ENCODE assay signal across 21 mouse cellular contexts in genomic region chr2:131487337-131487736, GRCm38 (mm10). TPM values are rescaled to one million over a fixed set of nuclear protein-coding genes. Genes with fewer than 3 reads are reported as not detected.
DNase-seq lines count a peak whose midpoint lies in the region; ATAC-seq lines count a peak whose summit lies in the region.
"Had no signal": no experiment of that assay in that cellular context is flagged by ENCODE, and none has a peak within 500 bp of the region (broad histone marks: within the 10 kb centered on the region; RNA-seq: fewer than 3 reads in every experiment).

No protein-coding gene starts in this region.

- ATAC-seq in forebrain, embryonic 15.5 days (replicated peaks): no peak
- ATAC-seq in forebrain, embryonic 16.5 days: no peak
- ATAC-seq in limb, embryonic 15.5 days (ENCODE audit: insufficient number of reproducible peaks, low FRiP score, low TSS enrichment, low read depth): no peak
- ATAC-seq: CD4-positive, CD25-positive, alpha-beta regulatory T cell, adult 4 months; forebrain, embryonic 13.5 days; hindbrain, embryonic 16.5 days; inflammation-experienced regulatory T-cells, adult 6 months had no signal

- H3K9ac ChIP-seq in forebrain, embryonic 15.5 days (replicated peaks): no peak overlapping the region
- no peak overlapping the region for H3K9ac ChIP-seq in forebrain, embryonic 16.5 days (replicated peaks; ENCODE audit: low read depth, low read length)
- H3K9ac ChIP-seq in limb, embryonic 15.5 days: no peak overlapping the region
- H3K9ac ChIP-seq: embryonic facial prominence, embryonic 13.5 days; forebrain, embryonic 13.5 days; heart, embryonic 13.5 days; hindbrain, embryonic 12.5 days had no signal

- H3K4me3 ChIP-seq in forebrain, embryonic 15.5 days: no peak overlapping the region
- H3K4me3 ChIP-seq in forebrain, embryonic 16.5 days (replicated peaks; ENCODE audit: low read length): no peak overlapping the region
- no peak overlapping the region for H3K4me3 ChIP-seq in limb, embryonic 10.5 days
- no peak overlapping the region for H3K4me3 ChIP-seq in limb, embryonic 15.5 days
- H3K4me3 ChIP-seq: embryonic facial prominence, embryonic 13.5 days; forebrain, embryonic 13.5 days; heart, embryonic 13.5 days; hindbrain, embryonic 12.5 days had no signal

- no peak overlapping the region for H3K4me2 ChIP-seq in forebrain, embryonic 15.5 days (replicated peaks)
- no peak overlapping the region for H3K4me2 ChIP-seq in forebrain, embryonic 16.5 days (ENCODE audit: low read length)
- H3K4me2 ChIP-seq in limb, embryonic 15.5 days: no peak overlapping the region
- H3K4me2 ChIP-seq: embryonic facial prominence, embryonic 13.5 days; forebrain, embryonic 13.5 days; heart, embryonic 13.5 days; hindbrain, embryonic 12.5 days had no signal

- H3K27ac ChIP-seq in forebrain, embryonic 15.5 days (replicated peaks): 0 out of 2 replicates have a peak overlapping the region, but pooled peaks have one; percentile 3
- H3K27ac ChIP-seq in forebrain, embryonic 16.5 days (ENCODE audit: low read length): no peak overlapping the region
- peak overlapping the region; percentile 83 for H3K27ac ChIP-seq in limb, embryonic 10.5 days
- H3K27ac ChIP-seq in limb, embryonic 15.5 days: 0 out of 2 replicates have a peak overlapping the region, but pooled peaks have one; percentile 2
- H3K27ac ChIP-seq: embryonic facial prominence, embryonic 13.5 days; forebrain, embryonic 13.5 days; heart, embryonic 13.5 days; hindbrain, embryonic 12.5 days had no signal

- DNase-seq in NIH3T3 (ENCODE audit: low read depth): peak; percentile 75
- peak; percentile 66 for DNase-seq in limb, embryonic 10.5 days (ENCODE audit: low spot score)
- DNase-seq in urinary bladder, adult 18-20 months (ENCODE audit: low spot score in 2 of 2): no peak
- DNase-seq in ovary, postnatal 36 days (ENCODE audit: low spot score): no peak
- DNase-seq: adrenal gland, postnatal 10 days; cerebellum, adult 11 months; cerebellum, adult 8-10 months; cerebellum, postnatal 14 days; gastrocnemius, postnatal 36 days; heart, postnatal 36 days had no signal

- 90% methylated on average over 5 of the region's 5 CpGs for WGBS in forebrain, embryonic 15.5 days
- WGBS in forebrain, embryonic 16.5 days: 89% methylated on average over 5 of the region's 5 CpGs
- 57% methylated on average over 5 of the region's 5 CpGs for WGBS in limb, embryonic 10.5 days
- WGBS in limb, embryonic 15.5 days: 46% methylated on average over 5 of the region's 5 CpGs

- no peaks in the 10 kb centered on the region for H3K9me3 ChIP-seq in forebrain, embryonic 15.5 days
- H3K9me3 ChIP-seq in forebrain, embryonic 16.5 days (ENCODE audit: control insufficient read depth, low read length): no peaks in the 10 kb centered on the region
- H3K9me3 ChIP-seq in limb, embryonic 10.5 days (replicated peaks): no peaks in the 10 kb centered on the region
- no peaks in the 10 kb centered on the region for H3K9me3 ChIP-seq in limb, embryonic 15.5 days
- H3K9me3 ChIP-seq: embryonic facial prominence, embryonic 13.5 days; forebrain, embryonic 13.5 days; G1E; heart, embryonic 13.5 days; hindbrain, embryonic 12.5 days had no signal

- no peaks in the 10 kb centered on the region for H3K36me3 ChIP-seq in forebrain, embryonic 15.5 days
- no peaks in the 10 kb centered on the region for H3K36me3 ChIP-seq in forebrain, embryonic 16.5 days (ENCODE audit: control insufficient read depth, insufficient read depth)
- no peaks in the 10 kb centered on the region for H3K36me3 ChIP-seq in limb, embryonic 10.5 days
- no peaks in the 10 kb centered on the region for H3K36me3 ChIP-seq in limb, embryonic 15.5 days
- H3K36me3 ChIP-seq: embryonic facial prominence, embryonic 13.5 days; G1E; heart, embryonic 13.5 days; hindbrain, embryonic 12.5 days had no signal

- 0 out of 2 replicates have a peak, but pooled peaks cover 4% of the 10 kb centered on the region for H3K4me1 ChIP-seq in forebrain, embryonic 15.5 days
- H3K4me1 ChIP-seq in forebrain, embryonic 16.5 days (replicated peaks; ENCODE audit: control insufficient read depth, insufficient read depth, low read length): no peaks in the 10 kb centered on the region
- peaks cover 64% of the 10 kb centered on the region for H3K4me1 ChIP-seq in limb, embryonic 10.5 days
- H3K4me1 ChIP-seq in limb, embryonic 15.5 days: peaks cover 38% of the 10 kb centered on the region
- H3K4me1 ChIP-seq: hindbrain, embryonic 12.5 days had no signal

- no peaks in the 10 kb centered on the region for H3K27me3 ChIP-seq in forebrain, embryonic 15.5 days
- no peaks in the 10 kb centered on the region for H3K27me3 ChIP-seq in forebrain, embryonic 16.5 days (replicated peaks; ENCODE audit: control insufficient read depth, insufficient read depth, low read length)
- peaks cover 7% of the 10 kb centered on the region; the same call in 1 of the 2 replicates for H3K27me3 ChIP-seq in limb, embryonic 10.5 days (ENCODE audit: low read depth, poor library complexity, severe bottlenecking)
- H3K27me3 ChIP-seq in limb, embryonic 15.5 days: no peaks in the 10 kb centered on the region
- H3K27me3 ChIP-seq: embryonic facial prominence, embryonic 13.5 days; forebrain, embryonic 13.5 days had no signal

RNA-seq across cellular contexts. Expression of gene Smox, which starts 4.0 kb away (rescaled TPM):
- polyA plus RNA-seq in forebrain, embryonic 15.5 days (2015; fragmentation: Nextera tagmentation; extraction: Ambion mirVana): 55.6 and 63.3 TPM in 2 replicates
- 56.2 and 57.2 TPM in 2 replicates for polyA plus RNA-seq in forebrain, embryonic 16.5 days (2015; fragmentation: Nextera tagmentation; extraction: Ambion mirVana)
- 39.0 and 67.2 TPM in 2 replicates for polyA plus RNA-seq in limb, embryonic 10.5 days (2016; fragmentation: Nextera tagmentation; extraction: Ambion mirVana)
- polyA plus RNA-seq in limb, embryonic 15.5 days (2015; fragmentation: Nextera tagmentation; extraction: Ambion mirVana): 54.0 and 55.1 TPM in 2 replicates

Comparison
In these comparisons a context has a peak if more than half of its experiments do, and no peak if none do; other contexts are left out.
1. DNase-seq: peak in NIH3T3 (single experiment) and limb, embryonic 10.5 days (single experiment); none in urinary bladder, adult 18-20 months (0 of 2) and ovary, postnatal 36 days (single experiment).